Mouse (Mus musculus) liver, adult 2 months (tissue): ENCODE data around the gene Jagn1.
A peak's percentile ranks its signal among the peaks of the same experiment; 100 is the strongest.

Experiments
- CTCF ChIP-seq: fragments of 200-500 bp; IDR thresholded peaks from 2 replicates; pipeline ENCODE4 v1.5.1; 2011; ENCODE audit warnings: low read depth, low read length, control low read depth
- POLR2A ChIP-seq: fragments of 200-500 bp; IDR thresholded peaks from 2 replicates; pipeline ENCODE4 v1.6.1; 2011; ENCODE audit warnings: low read length, control low read depth; ENCODE audit not compliant: insufficient read depth; ENCODE audit errors: extremely low read depth

DNA sequence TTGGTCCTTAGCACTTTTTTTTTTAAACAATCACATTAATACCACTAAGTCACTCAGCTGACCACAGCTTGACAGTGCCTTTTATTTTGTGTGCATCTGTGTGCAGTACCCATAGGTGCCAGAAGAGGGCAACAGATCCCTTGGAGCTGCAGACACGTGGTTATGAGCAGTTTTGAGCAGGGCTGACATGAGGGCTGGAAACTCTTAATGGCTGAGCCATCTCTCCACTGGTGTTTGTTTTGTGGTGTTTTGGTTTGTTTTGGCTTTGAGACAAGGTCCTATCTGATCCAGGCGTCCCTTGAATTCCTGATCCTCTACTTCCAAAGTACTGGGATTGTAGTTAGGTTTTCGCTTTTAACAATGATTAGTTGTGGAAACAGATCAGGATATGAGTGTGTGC is 15.0 kb upstream of the Jagn1 start:
- TF ChIP-seq CTCF: peak; percentile 74
- TF ChIP-seq POLR2A: no peak
